Mouse (Mus musculus) erythroblast, embryonic 14.5 days (primary cell): ENCODE data around the gene Ikzf3.

Experiments
- GATA1 ChIP-seq: IDR thresholded peaks from 2 replicates; pipeline ENCODE4 v1.6.1; 2012; ENCODE audit warnings: low read length, inconsistent platforms, mixed read lengths
- TAL1 ChIP-seq: IDR thresholded peaks from 3 replicates; pipeline ENCODE4 v1.6.1; 2012; ENCODE audit warnings: low read length, inconsistent platforms, mixed read lengths

GRCm38 (mm10) chr11:98464516-98464915, 81.3 kb downstream of the Ikzf3 start:
- TF ChIP-seq GATA1 (no peak), TAL1 (no peak)
